Mouse (Mus musculus) ovary, postnatal 36 days (tissue): Measurements from ENCODE around the gene Atp6v1f.
A peak's percentile ranks its signal among the peaks of the same experiment; 100 is the strongest.

ENCODE experiments used
- DNase-seq: peaks from one replicate; pipeline ENCODE4 v3.0.0; 2022; ENCODE audit warnings: low spot score, mixed read lengths

The Atp6v1f gene

GRCm38 (mm10) chr6:29467583-29468354, at the start of gene Atp6v1f:
Atp6v1f (plus strand) TSS chr6:29467718.
- DNase-seq = peak; percentile 89

- DNase-seq = no peak
Measured at GRCm38 (mm10) chr6:29420596-29420995, 46.9 kb upstream of the Atp6v1f start.

GRCm38 (mm10) chr6:29425118-29425517, 42.4 kb upstream of the Atp6v1f start:
- no peak for DNase-seq

GRCm38 (mm10) chr6:29426331-29426730, 41.2 kb upstream of the Atp6v1f start:
- no peak for DNase-seq

- DNase-seq = no peak
Measured at GRCm38 (mm10) chr6:29428171-29428570, 39.3 kb upstream of the Atp6v1f start.

GRCm38 (mm10) chr6:29430681-29431420, 36.7 kb upstream of the Atp6v1f start:
- no peak for DNase-seq

GRCm38 (mm10) chr6:29431473-29431872, 36.0 kb upstream of the Atp6v1f start:
- no peak for DNase-seq

- no peak for DNase-seq
Measured at GRCm38 (mm10) chr6:29432156-29432555, 35.4 kb upstream of the Atp6v1f start.

GRCm38 (mm10) chr6:29432676-29433037, 34.9 kb upstream of the Atp6v1f start:
- no peak for DNase-seq

- DNase-seq = peak; percentile 28
Measured at GRCm38 (mm10) chr6:29433038-29433803, 34.3 kb upstream of the Atp6v1f start, which contains the start of gene Flnc. Flnc (plus strand) TSS chr6:29433256.

GRCm38 (mm10) chr6:29433804-29434795, 33.4 kb upstream of the Atp6v1f start:
- DNase-seq = peak; percentile 33

- peak; percentile 46 for DNase-seq
Measured at GRCm38 (mm10) chr6:29434911-29435691, 32.4 kb upstream of the Atp6v1f start.

- DNase-seq = no peak
Measured at GRCm38 (mm10) chr6:29435940-29436451, 31.5 kb upstream of the Atp6v1f start.

GRCm38 (mm10) chr6:29436461-29436934, 31.0 kb upstream of the Atp6v1f start:
- DNase-seq = peak; percentile 40

- no peak for DNase-seq
Measured at GRCm38 (mm10) chr6:29439251-29439650, 28.3 kb upstream of the Atp6v1f start.

GRCm38 (mm10) chr6:29439789-29440188, 27.7 kb upstream of the Atp6v1f start:
- no peak for DNase-seq

- DNase-seq = peak; percentile 30
Measured at GRCm38 (mm10) chr6:29444773-29445172, 22.7 kb upstream of the Atp6v1f start.

GRCm38 (mm10) chr6:29445354-29445753, 22.2 kb upstream of the Atp6v1f start:
- no peak for DNase-seq

GRCm38 (mm10) chr6:29449858-29450257, 17.7 kb upstream of the Atp6v1f start:
- no peak for DNase-seq

GRCm38 (mm10) chr6:29450667-29451066, 16.9 kb upstream of the Atp6v1f start:
- DNase-seq = no peak
